Mouse (Mus musculus) forebrain, embryonic 10.5 days (tissue): ENCODE measurements around the gene Wnk2. TPM values are rescaled to one million over a fixed set of nuclear protein-coding genes. Genes with fewer than 3 reads are reported as not detected.
"Not testable (repeated sequence)": the region's sequence is repeated elsewhere in the genome, so short reads cannot be mapped to it uniquely, and the experiment has no call there.

ENCODE experiments used
- DNase-seq: peaks from one replicate; pipeline ENCODE4 v3.0.0-alpha.2; 2017; ENCODE audit warnings: low spot score; ENCODE audit errors: extremely low spot score
- H3K27ac ChIP-seq: fragments of 300-500 bp; sonication (generic); 2 replicates; pipeline ENCODE4 v1.5.1; 2016; ENCODE audit warnings: mild to moderate bottlenecking
- H3K27me3 ChIP-seq: fragments of 300-500 bp; sonication (generic); 2 replicates; pipeline ENCODE4 v1.6.1; 2016; ENCODE audit warnings: mild to moderate bottlenecking; ENCODE audit not compliant: poor library complexity, severe bottlenecking
- H3K36me3 ChIP-seq: fragments of 300-500 bp; sonication (generic); replicated peaks from 2 replicates; pipeline ENCODE4 v1.6.1; 2016; ENCODE audit warnings: mild to moderate bottlenecking, moderate library complexity
- H3K4me1 ChIP-seq: fragments of 300-500 bp; sonication (generic); 2 replicates; pipeline ENCODE4 v1.6.1; 2016
- H3K4me3 ChIP-seq: fragments of 300-500 bp; sonication (generic); 2 replicates; pipeline ENCODE4 v1.5.1; 2016; ENCODE audit warnings: mild to moderate bottlenecking, moderate library complexity
- H3K9me3 ChIP-seq: fragments of 300-500 bp; sonication (generic); 2 replicates; pipeline ENCODE4 v1.6.1; 2016; ENCODE audit warnings: mild to moderate bottlenecking, moderate library complexity
- WGBS: fragments of 180-500 bp; shearing (Covaris S2); methylation state at CpG from one replicate; pipeline ENCODE4 v1.1.7; 2016; 5-methylcytosine and 5-hydroxymethylcytosine counted together
- polyA plus RNA-seq: library from polyadenylated mRNA; unstranded; fragments of >200 nt; fragmentation: Nextera tagmentation; extraction: Ambion mirVana; gene quantifications from 2 replicates; pipeline ENCODE4 v1.2.1, GENCODE M21; 2016

The Wnk2 gene
- polyA plus RNA-seq, 1 experiment from 2014 or later = 4.5 TPM

DNA sequence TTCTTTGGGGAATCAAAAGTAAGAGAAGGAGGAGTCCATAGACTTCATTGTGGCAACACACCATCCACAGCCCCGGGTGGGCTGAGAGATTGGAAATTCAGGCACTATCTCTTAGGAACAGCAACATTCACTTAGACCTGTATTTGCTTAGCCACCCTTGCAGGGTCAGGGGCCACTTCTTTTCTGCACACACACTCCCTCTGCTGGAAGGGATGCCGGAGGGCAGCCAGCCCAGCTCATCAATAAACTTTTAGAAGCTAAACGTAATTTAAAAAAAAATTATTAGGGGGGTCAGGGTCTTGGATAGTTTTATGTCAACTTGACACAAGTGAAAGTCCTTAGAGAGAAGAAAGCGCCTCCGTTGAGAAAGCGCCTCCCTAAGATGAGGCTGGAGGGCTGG, 74.5 kb downstream of the Wnk2 start:
- H3K27me3 ChIP-seq = no peaks in the 10 kb centered on the region
- 83% methylated on average over 6 of the region's 6 CpGs for WGBS
- no peaks in the 10 kb centered on the region for H3K9me3 ChIP-seq
- no peak overlapping the region for H3K4me3 ChIP-seq
- H3K27ac ChIP-seq = no peak overlapping the region
- DNase-seq = no peak
- H3K36me3 ChIP-seq = peaks cover 68% of the 10 kb centered on the region
- H3K4me1 ChIP-seq = peaks cover 7% of the 10 kb centered on the region

DNA sequence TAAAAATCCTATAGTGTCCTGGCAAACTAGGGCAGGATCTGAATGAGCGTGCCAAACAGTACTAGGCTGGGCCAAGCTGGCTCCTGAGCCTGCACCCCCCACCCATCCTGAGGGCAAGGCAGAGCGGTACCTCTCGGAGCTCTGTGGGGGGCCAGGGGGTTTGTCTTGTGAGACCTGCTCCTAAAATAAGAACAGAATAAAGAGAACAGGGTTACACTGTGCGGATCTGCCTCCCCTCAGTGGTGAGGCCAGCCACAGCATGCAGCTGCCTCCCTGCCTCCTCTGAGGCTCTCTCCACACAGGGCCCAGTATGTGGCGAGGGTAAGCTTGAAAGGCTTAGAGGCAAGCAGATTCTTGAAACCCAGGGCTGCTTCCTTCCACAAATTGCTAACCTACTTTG, 76.0 kb downstream of the Wnk2 start:
- 72% methylated on average over 5 of the region's 5 CpGs for WGBS
- no peak for DNase-seq
- peaks cover 73% of the 10 kb centered on the region for H3K36me3 ChIP-seq

DNA sequence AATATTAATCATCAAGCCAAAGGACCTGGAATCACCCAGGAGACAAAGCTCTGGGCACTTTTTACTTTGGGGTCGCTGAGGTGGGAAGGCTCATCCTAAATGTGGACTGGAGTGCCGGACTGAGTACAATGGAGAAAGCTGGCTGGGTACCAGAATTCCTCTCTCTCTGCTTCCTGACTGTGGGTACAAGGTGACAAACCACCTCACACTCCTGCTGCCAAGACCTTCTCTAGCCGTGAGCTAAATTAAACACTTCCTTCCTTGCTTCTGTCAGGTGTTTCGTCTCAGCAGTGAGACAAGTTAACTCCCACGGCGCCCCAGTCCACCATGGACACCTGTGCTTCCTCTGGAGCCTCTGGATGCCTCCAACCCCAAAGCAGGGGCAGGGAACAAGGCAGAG, 77.8 kb downstream of the Wnk2 start:
- Histone ChIP-seq H3K9me3 (no peaks in the 10 kb centered on the region), H3K36me3 (peaks cover 67% of the 10 kb centered on the region), H3K4me3 (no peak overlapping the region), H3K4me1 (peaks cover 7% of the 10 kb centered on the region), H3K27me3 (no peaks in the 10 kb centered on the region), H3K27ac (no peak overlapping the region)
- no peak for DNase-seq
- WGBS = 85% methylated on average over 6 of the region's 6 CpGs

More for the DNA sequence above, 76.0 kb downstream of the Wnk2 start:
- Histone ChIP-seq H3K4me3 (no peak overlapping the region), H3K27ac (no peak overlapping the region), H3K27me3 (no peaks in the 10 kb centered on the region), H3K9me3 (no peaks in the 10 kb centered on the region), H3K4me1 (peaks cover 7% of the 10 kb centered on the region)

DNA sequence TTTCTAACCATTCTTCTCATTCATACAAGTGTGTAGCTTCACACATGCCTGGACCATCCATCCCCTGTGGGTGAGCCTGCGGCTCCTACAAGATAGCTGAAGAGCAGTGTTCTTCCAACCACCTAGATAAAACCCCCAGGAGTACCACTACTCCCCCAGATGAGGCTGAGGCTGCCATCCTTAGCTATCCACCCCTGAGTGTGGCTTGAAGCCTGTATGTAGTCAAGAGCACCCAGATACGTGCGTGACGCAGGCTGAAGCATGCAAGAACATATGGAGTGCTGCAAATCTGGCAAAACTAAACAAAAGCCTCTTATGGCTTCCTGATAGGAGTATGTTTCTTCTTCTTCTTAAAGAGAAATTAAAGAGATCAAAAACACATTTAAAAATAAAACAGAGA, 78.4 kb downstream of the Wnk2 start:
- H3K4me3 ChIP-seq = no peak overlapping the region
- H3K9me3 ChIP-seq = no peaks in the 10 kb centered on the region
- H3K27me3 ChIP-seq = no peaks in the 10 kb centered on the region
- peaks cover 67% of the 10 kb centered on the region for H3K36me3 ChIP-seq
- WGBS = 92% methylated on average over 4 of the region's 4 CpGs
- H3K4me1 ChIP-seq = peaks cover 7% of the 10 kb centered on the region
- no peak overlapping the region for H3K27ac ChIP-seq
- no peak for DNase-seq

DNA sequence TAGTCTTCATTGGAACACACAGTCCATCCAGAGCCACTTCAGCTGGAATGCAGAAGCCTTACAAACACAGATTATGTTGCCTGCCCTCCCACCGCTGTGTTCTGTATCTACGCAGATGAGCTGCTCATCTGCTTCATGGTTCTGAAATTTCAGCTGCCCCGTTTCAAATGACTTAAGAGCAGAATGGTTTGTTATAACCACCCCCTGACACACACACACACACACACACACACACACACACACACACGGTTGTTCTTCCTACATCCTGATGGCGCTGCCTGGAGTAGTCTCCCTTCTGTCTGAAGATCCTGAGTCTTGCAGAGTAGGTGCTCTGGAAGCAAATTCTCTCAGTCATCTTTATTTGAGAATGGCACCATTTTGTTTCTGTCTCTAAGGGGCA, 83.6 kb downstream of the Wnk2 start:
- WGBS = 91% methylated on average over 5 of the region's 5 CpGs
- Histone ChIP-seq H3K4me3 (no peak overlapping the region), H3K36me3 (peaks cover 78% of the 10 kb centered on the region), H3K4me1 (no peaks in the 10 kb centered on the region), H3K27me3 (no peaks in the 10 kb centered on the region), H3K9me3 (no peaks in the 10 kb centered on the region), H3K27ac (no peak overlapping the region)
- no peak for DNase-seq

DNA sequence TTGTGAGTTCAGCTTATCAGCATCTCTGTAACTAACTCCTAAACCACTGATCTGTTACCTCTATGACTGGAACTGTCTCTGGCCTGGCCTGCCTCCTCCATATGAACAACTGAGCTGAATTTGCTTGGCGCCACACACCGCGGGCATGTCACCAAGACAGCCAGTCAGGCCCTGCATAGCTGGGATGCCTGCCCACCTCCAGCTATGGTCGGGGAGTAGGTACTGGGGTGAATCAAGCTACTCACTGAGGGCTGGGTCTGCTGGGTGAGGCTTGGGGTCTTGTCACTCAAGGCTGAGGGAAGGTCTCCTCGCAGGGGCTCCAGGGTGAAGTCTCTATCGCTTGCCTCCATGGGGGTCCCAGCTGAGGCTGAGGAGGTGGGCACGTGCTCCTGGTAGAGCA, 87.4 kb downstream of the Wnk2 start:
- H3K27me3 ChIP-seq = no peaks in the 10 kb centered on the region
- no peak for DNase-seq
- no peaks in the 10 kb centered on the region for H3K9me3 ChIP-seq
- no peak overlapping the region for H3K27ac ChIP-seq
- no peak overlapping the region for H3K4me3 ChIP-seq
- peaks cover 66% of the 10 kb centered on the region for H3K36me3 ChIP-seq
- no peaks in the 10 kb centered on the region for H3K4me1 ChIP-seq
- 92% methylated on average over 7 of the region's 7 CpGs for WGBS

DNA sequence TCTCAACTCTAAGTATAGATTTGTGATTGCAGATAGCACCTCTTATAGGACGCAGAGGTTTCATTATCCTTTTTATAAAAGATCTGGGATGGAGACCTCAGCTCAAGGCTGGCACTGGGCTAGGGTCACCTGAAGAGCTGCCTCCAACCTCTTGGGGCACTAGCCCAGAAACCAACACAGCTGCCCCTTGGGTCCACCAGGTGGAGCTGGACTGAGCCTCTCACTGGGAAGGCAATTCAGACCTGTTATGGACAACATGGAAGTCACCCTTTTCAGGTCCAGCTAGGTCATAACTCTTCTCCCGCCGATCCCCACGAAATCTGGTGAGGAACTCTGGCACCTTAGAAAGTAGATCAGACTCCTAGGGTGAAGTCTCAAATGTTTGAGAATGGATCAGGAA, 89.3 kb downstream of the Wnk2 start:
- 95% methylated on average over 4 of the region's 4 CpGs for WGBS

DNA sequence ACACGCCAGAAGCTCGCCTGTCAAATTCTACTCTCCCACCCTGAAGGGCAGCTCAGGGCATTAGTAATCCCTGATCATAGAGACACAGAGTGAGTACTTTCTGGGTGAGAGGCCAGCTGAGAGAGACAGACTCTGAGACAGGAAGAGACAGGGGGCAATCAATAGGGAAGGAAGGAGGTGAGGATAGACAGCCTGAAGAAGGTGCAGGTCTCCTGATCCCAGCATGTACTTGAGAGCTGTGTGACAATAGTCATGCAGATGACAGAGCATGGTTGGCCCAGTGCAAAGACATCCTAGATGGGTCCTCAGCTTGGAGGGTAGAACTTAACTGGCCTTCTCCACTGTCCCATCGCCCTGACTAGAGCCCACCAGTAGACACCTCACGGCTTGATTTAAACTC, 91.5 kb downstream of the Wnk2 start:
- Histone ChIP-seq H3K36me3 (peaks cover 55% of the 10 kb centered on the region), H3K4me3 (no peak overlapping the region), H3K9me3 (no peaks in the 10 kb centered on the region), H3K27me3 (no peaks in the 10 kb centered on the region), H3K4me1 (peaks cover 2% of the 10 kb centered on the region; the same call in 1 of the 2 replicates), H3K27ac (no peak overlapping the region)
- no peak for DNase-seq
- WGBS = 88% methylated on average over 4 of the region's 4 CpGs

More for the DNA sequence above, 89.3 kb downstream of the Wnk2 start:
- Histone ChIP-seq H3K27ac (no peak overlapping the region), H3K4me3 (no peak overlapping the region), H3K27me3 (no peaks in the 10 kb centered on the region), H3K9me3 (no peaks in the 10 kb centered on the region), H3K4me1 (no peaks in the 10 kb centered on the region), H3K36me3 (peaks cover 61% of the 10 kb centered on the region)
- no peak for DNase-seq

DNA sequence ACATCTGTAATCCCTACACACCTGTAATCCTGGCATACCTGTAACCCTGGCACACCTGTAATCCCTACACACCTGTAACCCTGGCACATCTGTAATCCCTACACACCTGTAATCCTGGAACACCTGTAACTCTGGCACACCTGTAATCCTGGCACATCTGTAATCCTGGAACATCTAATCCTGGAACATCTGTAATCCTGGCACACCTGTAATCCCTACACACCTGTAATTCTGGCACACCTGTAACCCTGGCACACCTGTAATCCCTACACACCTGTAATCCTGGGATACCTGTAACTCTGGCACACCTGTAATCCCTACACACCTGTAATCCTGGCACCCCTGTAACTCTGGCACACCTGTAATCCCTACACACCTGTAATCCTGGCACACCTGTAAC, 93.1 kb downstream of the Wnk2 start:
- not testable (repeated sequence) for DNase-seq, H3K27me3 ChIP-seq, H3K27ac ChIP-seq, H3K4me3 ChIP-seq, H3K4me1 ChIP-seq, H3K9me3 ChIP-seq
- H3K36me3 ChIP-seq = peaks cover 46% of the 10 kb centered on the region

DNA sequence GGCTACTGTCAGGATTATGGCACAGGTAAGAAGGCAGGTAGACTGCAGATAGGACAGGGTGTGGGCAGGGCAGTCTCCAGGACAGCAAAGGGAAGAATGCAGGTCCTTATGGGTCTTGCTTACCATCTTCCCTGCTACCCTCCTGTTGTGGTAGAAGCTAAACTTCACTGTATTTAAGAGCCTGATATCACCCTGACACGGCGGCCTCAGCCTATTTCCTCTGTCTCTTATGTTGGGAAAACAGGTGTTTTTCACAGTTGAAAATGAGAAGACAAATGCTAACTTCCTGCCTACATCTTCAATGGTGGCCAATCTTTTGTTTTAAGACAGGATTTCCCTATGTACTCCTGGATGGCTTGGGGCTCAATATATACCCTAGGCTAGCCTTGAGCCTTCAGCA, 94.5 kb downstream of the Wnk2 start:
- no peak for DNase-seq
- H3K27ac ChIP-seq = no peak overlapping the region
- no peaks in the 10 kb centered on the region for H3K9me3 ChIP-seq
- no peak overlapping the region for H3K4me3 ChIP-seq
- WGBS = 82% methylated on average over 2 of the region's 2 CpGs
- peaks cover 33% of the 10 kb centered on the region for H3K36me3 ChIP-seq
- H3K27me3 ChIP-seq = no peaks in the 10 kb centered on the region
- peaks cover 5% of the 10 kb centered on the region; the same call in 1 of the 2 replicates for H3K4me1 ChIP-seq

DNA sequence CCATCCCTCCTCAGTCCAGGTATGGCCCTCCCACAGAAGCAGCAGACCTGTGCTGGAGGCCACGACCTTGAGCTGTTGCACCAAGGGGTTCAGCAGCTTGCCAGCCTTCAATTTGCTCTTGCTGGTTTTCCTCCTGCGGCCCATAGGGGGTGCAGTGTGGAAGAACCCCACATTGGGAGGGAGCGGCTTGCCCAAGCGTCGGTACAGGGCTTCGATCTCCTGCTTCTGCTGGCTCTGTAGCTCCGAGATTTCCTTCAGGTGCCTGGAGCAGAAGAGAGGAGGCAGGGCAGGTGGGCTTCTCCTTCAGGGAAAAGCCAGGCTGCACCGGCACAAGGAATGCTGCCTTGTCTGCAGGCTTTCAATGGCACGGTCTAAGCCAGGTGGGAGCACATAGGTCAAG, 95.3 kb downstream of the Wnk2 start:
- Histone ChIP-seq H3K36me3 (peaks cover 31% of the 10 kb centered on the region), H3K27ac (no peak overlapping the region), H3K4me1 (peaks cover 5% of the 10 kb centered on the region; the same call in 1 of the 2 replicates), H3K4me3 (no peak overlapping the region), H3K9me3 (no peaks in the 10 kb centered on the region), H3K27me3 (no peaks in the 10 kb centered on the region)
- DNase-seq = no peak
- 49% methylated on average over 9 of the region's 9 CpGs for WGBS

DNA sequence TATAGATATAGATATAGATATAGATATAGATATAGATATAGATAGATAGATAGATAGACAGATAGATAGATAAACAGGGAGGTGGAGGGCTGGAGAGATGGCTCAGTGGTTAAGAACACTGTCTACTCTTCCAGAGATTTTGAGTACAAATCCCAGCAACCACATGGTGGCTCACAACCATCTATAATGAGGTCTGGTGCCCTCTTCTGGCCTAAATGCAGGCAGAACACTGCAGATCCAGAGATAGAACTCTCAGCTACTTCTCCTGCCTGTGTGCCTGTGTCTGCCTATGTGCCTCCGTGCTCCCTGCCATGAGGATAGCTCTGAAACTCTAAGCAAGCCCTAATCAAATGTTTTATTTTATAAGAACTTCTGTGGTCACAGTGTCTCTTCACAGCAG, 100.4 kb downstream of the Wnk2 start:
- Histone ChIP-seq H3K27ac (no peak overlapping the region), H3K9me3 (no peaks in the 10 kb centered on the region), H3K36me3 (peaks cover 30% of the 10 kb centered on the region), H3K4me1 (peaks cover 23% of the 10 kb centered on the region), H3K27me3 (peaks cover 25% of the 10 kb centered on the region; the same call in 1 of the 2 replicates), H3K4me3 (no peak overlapping the region)
- 89% methylated on average over 1 of the region's 1 CpGs for WGBS
- no peak for DNase-seq

DNA sequence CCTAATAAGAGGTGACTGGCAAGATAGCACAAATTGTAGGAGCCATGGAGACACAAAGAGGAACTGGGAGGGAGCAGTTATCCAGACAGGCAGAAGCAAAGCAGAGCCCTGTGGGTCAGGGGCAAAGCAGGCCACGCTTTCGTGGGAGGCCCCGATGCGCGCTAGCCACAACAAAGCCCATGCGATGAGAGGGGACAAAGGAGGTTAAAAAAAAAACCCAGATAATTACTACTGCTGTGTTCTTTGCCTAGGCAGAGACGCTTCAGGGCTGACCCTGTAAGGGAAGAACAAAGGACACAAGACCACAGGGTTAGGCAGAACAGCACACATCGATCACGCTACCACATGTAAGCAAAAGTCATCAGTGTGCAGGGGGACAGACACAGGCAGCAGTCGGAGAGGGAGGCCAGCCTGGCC, 103.7 kb downstream of the Wnk2 start:
- peak overlapping the region; percentile 78 for H3K27ac ChIP-seq
- WGBS = 23% methylated on average over 10 of the region's 10 CpGs
- H3K36me3 ChIP-seq = peaks cover 19% of the 10 kb centered on the region
- peaks cover 29% of the 10 kb centered on the region for H3K27me3 ChIP-seq
- no peak overlapping the region for H3K4me3 ChIP-seq
- no peaks in the 10 kb centered on the region for H3K9me3 ChIP-seq
- peak; percentile 33 for DNase-seq
- peaks cover 18% of the 10 kb centered on the region for H3K4me1 ChIP-seq

DNA sequence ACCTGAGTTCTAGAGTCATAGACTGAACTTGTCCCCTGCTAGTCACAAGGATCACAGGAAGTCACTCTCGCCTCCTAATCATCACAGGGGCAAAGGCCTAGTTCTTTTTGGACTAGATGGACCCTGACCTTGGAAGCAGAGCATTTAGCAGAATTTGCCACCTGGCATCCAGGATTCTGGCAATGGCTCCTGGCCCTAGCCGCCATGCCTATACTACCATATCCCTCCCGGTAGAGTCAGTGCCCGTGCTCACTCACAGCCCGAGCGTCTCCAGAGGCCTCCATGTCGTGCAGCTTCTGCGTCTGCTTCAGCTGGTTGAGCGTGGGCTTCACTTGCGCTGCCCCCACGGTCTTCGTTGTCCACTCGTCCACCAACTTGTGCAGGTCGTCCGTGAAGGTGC, 105.4 kb downstream of the Wnk2 start:
- Histone ChIP-seq H3K9me3 (no peaks in the 10 kb centered on the region), H3K36me3 (peaks cover 34% of the 10 kb centered on the region), H3K27me3 (peaks cover 29% of the 10 kb centered on the region), H3K4me3 (no peak overlapping the region), H3K27ac (no peak overlapping the region), H3K4me1 (peaks cover 34% of the 10 kb centered on the region)
- DNase-seq = no peak
- WGBS = 93% methylated on average over 15 of the region's 15 CpGs
